Comparison of ENCODE assay signal across 7 mouse cellular contexts in genomic region chr8:71171478-71172210, GRCm38 (mm10).
DNase-seq lines count a peak whose midpoint lies in the region; ATAC-seq and TF ChIP-seq lines count a peak whose summit lies in the region.
"Not testable (repeated sequence)": the region's sequence is repeated elsewhere in the genome, so short reads cannot be mapped to it uniquely, and the experiment has no call there.

No protein-coding gene starts in this region.

- 46% methylated on average over 3 of the region's 3 CpGs for WGBS in embryonic facial prominence, embryonic 15.5 days
- 39% methylated on average over 3 of the region's 3 CpGs for WGBS in heart, embryonic 12.5 days
- WGBS in hindbrain, embryonic 12.5 days: 59% methylated on average over 3 of the region's 3 CpGs
- WGBS in kidney, postnatal 0 days: 53% methylated on average over 3 of the region's 3 CpGs
- 68% methylated on average over 3 of the region's 3 CpGs for WGBS in limb, embryonic 15.5 days
- WGBS in midbrain, embryonic 14.5 days: 65% methylated on average over 3 of the region's 3 CpGs
- 47% methylated on average over 3 of the region's 3 CpGs for WGBS in stomach, embryonic 14.5 days

- not testable (repeated sequence) for H3K27ac ChIP-seq in embryonic facial prominence, embryonic 15.5 days (replicated peaks); heart, embryonic 12.5 days (ENCODE audit: poor library complexity, severe bottlenecking); hindbrain, embryonic 12.5 days; kidney, postnatal 0 days; limb, embryonic 15.5 days; midbrain, embryonic 14.5 days (replicated peaks; ENCODE audit: low read depth, low read length); stomach, embryonic 14.5 days (ENCODE audit: low read length)

- H3K36me3 ChIP-seq in embryonic facial prominence, embryonic 15.5 days; heart, embryonic 12.5 days; hindbrain, embryonic 12.5 days; kidney, postnatal 0 days (ENCODE audit: insufficient read depth, low read length); limb, embryonic 15.5 days; midbrain, embryonic 14.5 days (ENCODE audit: control insufficient read depth, insufficient read depth, low read length); stomach, embryonic 14.5 days (ENCODE audit: control insufficient read depth, insufficient read depth, low read length): not testable (repeated sequence)

- H3K4me1 ChIP-seq in embryonic facial prominence, embryonic 15.5 days; heart, embryonic 12.5 days (replicated peaks); hindbrain, embryonic 12.5 days; kidney, postnatal 0 days (replicated peaks; ENCODE audit: insufficient read depth, low read length); limb, embryonic 15.5 days; midbrain, embryonic 14.5 days (ENCODE audit: control insufficient read depth, insufficient read depth, low read length); stomach, embryonic 14.5 days (ENCODE audit: control insufficient read depth, insufficient read depth, low read length): not testable (repeated sequence)

- H3K9ac ChIP-seq in embryonic facial prominence, embryonic 15.5 days; heart, embryonic 12.5 days; hindbrain, embryonic 12.5 days; kidney, postnatal 0 days (ENCODE audit: low read depth, low read length); limb, embryonic 15.5 days; midbrain, embryonic 14.5 days (replicated peaks; ENCODE audit: low read length); stomach, embryonic 14.5 days (replicated peaks; ENCODE audit: low read depth, low read length): not testable (repeated sequence)

- H3K9me3 ChIP-seq in embryonic facial prominence, embryonic 15.5 days (replicated peaks); heart, embryonic 12.5 days (replicated peaks); hindbrain, embryonic 12.5 days (replicated peaks); kidney, postnatal 0 days (replicated peaks; ENCODE audit: low read length); limb, embryonic 15.5 days; midbrain, embryonic 14.5 days (ENCODE audit: control insufficient read depth, low read length); stomach, embryonic 14.5 days (ENCODE audit: control insufficient read depth, low read depth, low read length): not testable (repeated sequence)

- peak; percentile 67; the same call in 1 of the 2 replicates for ATAC-seq in embryonic facial prominence, embryonic 15.5 days (ENCODE audit: insufficient number of reproducible peaks, low FRiP score, low TSS enrichment, low read depth)
- peak; percentile 59; the same call in 1 of the 2 replicates for ATAC-seq in heart, embryonic 12.5 days (ENCODE audit: insufficient number of reproducible peaks, low FRiP score)
- ATAC-seq in hindbrain, embryonic 12.5 days (ENCODE audit: low FRiP score): peak; percentile 40; the same call in 1 of the 2 replicates
- peak; percentile 63; the same call in 1 of the 2 replicates for ATAC-seq in kidney, postnatal 0 days (replicated peaks; ENCODE audit: low FRiP score, low read depth)
- ATAC-seq in limb, embryonic 15.5 days (ENCODE audit: insufficient number of reproducible peaks, low FRiP score, low TSS enrichment, low read depth): peak; percentile 61
- peak; percentile 50; the same call in 1 of the 2 replicates for ATAC-seq in midbrain, embryonic 14.5 days (ENCODE audit: low FRiP score, low TSS enrichment)
- ATAC-seq in stomach, embryonic 14.5 days (ENCODE audit: insufficient number of reproducible peaks, insufficient read depth, low FRiP score, low read depth): peak; percentile 63; the same call in 1 of the 2 replicates

- not testable (repeated sequence) for H3K4me2 ChIP-seq in embryonic facial prominence, embryonic 15.5 days (replicated peaks); heart, embryonic 12.5 days; hindbrain, embryonic 12.5 days (replicated peaks); kidney, postnatal 0 days (ENCODE audit: low read length); limb, embryonic 15.5 days; midbrain, embryonic 14.5 days (ENCODE audit: low read length); stomach, embryonic 14.5 days (replicated peaks; ENCODE audit: low read depth, low read length)

- not testable (repeated sequence) for TF ChIP-seq CTCF in kidney, postnatal 0 days (IDR thresholded peaks at IDR 0.05; ENCODE audit: low read depth)

- not testable (repeated sequence) for H3K27me3 ChIP-seq in embryonic facial prominence, embryonic 15.5 days; heart, embryonic 12.5 days (replicated peaks); hindbrain, embryonic 12.5 days; kidney, postnatal 0 days (ENCODE audit: insufficient read depth, low read length); limb, embryonic 15.5 days; midbrain, embryonic 14.5 days (ENCODE audit: control insufficient read depth, insufficient read depth, low read length); stomach, embryonic 14.5 days (ENCODE audit: control insufficient read depth, insufficient read depth, low read length)

- not testable (repeated sequence) for H3K4me3 ChIP-seq in embryonic facial prominence, embryonic 15.5 days (replicated peaks); heart, embryonic 12.5 days; hindbrain, embryonic 12.5 days; kidney, postnatal 0 days (replicated peaks; ENCODE audit: low read depth, low read length); limb, embryonic 15.5 days; midbrain, embryonic 14.5 days (replicated peaks; ENCODE audit: low read depth, low read length); stomach, embryonic 14.5 days (ENCODE audit: low read depth, low read length)

- DNase-seq in kidney, postnatal 0 days (ENCODE audit: low spot score); midbrain, embryonic 14.5 days: not testable (repeated sequence)
